Mouse (Mus musculus) cerebellum, adult 9-11 months (tissue): ENCODE measurements around the gene Taf6l.

Experiments
- DNase-seq: peaks from one replicate; pipeline ENCODE4 v3.0.0; 2022

Gene Taf6l

GRCm38 (mm10) chr19:8786008-8786781 lies at the start of gene Taf6l:
Gene Taf6l, minus strand, starts transcription at chr19:8786417.
- DNase-seq = peak; percentile 95

- no peak for DNase-seq
These were observed 46.8 kb upstream of the Taf6l start for GRCm38 (mm10) chr19:8832971-8833370.

GRCm38 (mm10) chr19:8831262-8831661 lies 45.0 kb upstream of the Taf6l start:
- no peak for DNase-seq

GRCm38 (mm10) chr19:8830664-8831063 lies 44.4 kb upstream of the Taf6l start:
- DNase-seq = no peak

GRCm38 (mm10) chr19:8829660-8830059 lies 43.4 kb upstream of the Taf6l start, which contains the start of gene AC129217.1:
Gene AC129217.1, plus strand, starts transcription at chr19:8829773.
- no peak for DNase-seq

- peak; percentile 71 for DNase-seq
These were observed 36.5 kb upstream of the Taf6l start for GRCm38 (mm10) chr19:8822696-8823095.

- no peak for DNase-seq
These were observed 34.9 kb upstream of the Taf6l start for GRCm38 (mm10) chr19:8821146-8821545.

GRCm38 (mm10) chr19:8820424-8820956 lies 34.3 kb upstream of the Taf6l start:
- no peak for DNase-seq

GRCm38 (mm10) chr19:8819596-8820423 lies 33.6 kb upstream of the Taf6l start, which contains the start of gene Hnrnpul2:
Gene Hnrnpul2, plus strand, starts transcription at chr19:8820010.
- DNase-seq = peak; percentile 99

GRCm38 (mm10) chr19:8818801-8819595 lies 32.8 kb upstream of the Taf6l start, which contains the start of gene Ttc9c:
Gene Ttc9c, minus strand, starts transcription at chr19:8819333.
- DNase-seq = peak; percentile 99

- DNase-seq = peak; percentile 49
These were observed 32.1 kb upstream of the Taf6l start for GRCm38 (mm10) chr19:8818301-8818798.

- DNase-seq = no peak
These were observed 30.8 kb upstream of the Taf6l start for GRCm38 (mm10) chr19:8817001-8817400.

GRCm38 (mm10) chr19:8815812-8816211 lies 29.6 kb upstream of the Taf6l start:
- no peak for DNase-seq

- DNase-seq = no peak
These were observed 20.6 kb upstream of the Taf6l start for GRCm38 (mm10) chr19:8806810-8807209.

- no peak for DNase-seq
These were observed 17.9 kb upstream of the Taf6l start for GRCm38 (mm10) chr19:8803879-8804660.

- no peak for DNase-seq
These were observed 17.1 kb upstream of the Taf6l start for GRCm38 (mm10) chr19:8803204-8803780.

GRCm38 (mm10) chr19:8802130-8802821 lies 16.1 kb upstream of the Taf6l start, which contains the start of gene Zbtb3:
Gene Zbtb3, plus strand, starts transcription at chr19:8802555.
- DNase-seq = peak; percentile 98

GRCm38 (mm10) chr19:8798947-8799315 lies 12.7 kb upstream of the Taf6l start:
- DNase-seq = no peak

- peak; percentile 92 for DNase-seq
These were observed 12.2 kb upstream of the Taf6l start, which contains the start of gene Polr2g for GRCm38 (mm10) chr19:8798264-8798946. Gene Polr2g, minus strand, starts transcription at chr19:8798577.

- no peak for DNase-seq
These were observed 4.0 kb upstream of the Taf6l start for GRCm38 (mm10) chr19:8790171-8790570.
